Mouse (Mus musculus): ENCODE data around the gene Ptgfr. TPM values are rescaled to one million over a fixed set of nuclear protein-coding genes. Genes with fewer than 3 reads are reported as not detected.
A peak's percentile ranks its signal among the peaks of the same experiment; 100 is the strongest.

Gene Ptgfr
- total and polyA plus RNA-seq, 3 experiments = 3.3 to 7.8 (median 3.4) TPM

- no peak for TF ChIP-seq POLR2A (IDR thresholded peaks at IDR 0.05; ENCODE audit: insufficient read depth, low read depth, low read length)
- TF ChIP-seq CTCF (IDR thresholded peaks at IDR 0.05) = peak; percentile 72
- no peaks in the 10 kb centered on the region for H3K79me2 ChIP-seq (replicated peaks; ENCODE audit: control insufficient read depth, insufficient read depth, low read length)
- intact Hi-C loops (cut with DNase I) = loop anchor here (2.0 kb wide), 1 partner anchor 314 kb away; no protein-coding TSS in a partner anchor
- H3K36me3 ChIP-seq (ENCODE audit: control insufficient read depth, insufficient read depth, low read length) = no peaks in the 10 kb centered on the region
- H3K4me1 ChIP-seq (ENCODE audit: control insufficient read depth, insufficient read depth, low read length) = no peaks in the 10 kb centered on the region
- no peak overlapping the region for H3K4me3 ChIP-seq
- no peak overlapping the region for H3K9ac ChIP-seq (ENCODE audit: low read depth, low read length)
- no peaks in the 10 kb centered on the region for H3K27me3 ChIP-seq (ENCODE audit: control insufficient read depth, insufficient read depth, low read length)
- DNase-seq = no peak
- no peak overlapping the region for H3K27ac ChIP-seq
- 61% methylated on average over 4 of the region's 4 CpGs for WGBS
Measured at GRCm38 (mm10) chr3:151775089-151775488, 62.3 kb downstream of the Ptgfr start.

DNA sequence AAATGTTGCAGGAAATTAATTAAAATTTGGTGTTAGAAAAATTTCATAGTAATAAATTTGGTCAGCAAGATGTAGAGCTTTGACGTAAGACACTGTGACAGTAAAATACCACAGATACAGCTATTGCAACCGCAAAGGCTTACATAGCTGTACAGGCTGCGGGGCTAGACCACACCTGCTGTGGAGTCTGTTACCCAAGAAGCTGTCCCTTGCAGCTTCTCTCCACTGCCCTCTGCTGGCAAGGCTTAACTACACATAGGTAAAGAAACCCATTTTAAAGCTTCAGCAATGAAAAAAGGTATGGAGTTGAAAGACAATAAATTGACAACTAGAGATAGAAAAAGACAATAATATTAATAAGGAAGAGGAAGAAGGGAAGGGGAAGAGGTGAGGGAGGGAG, 66.4 kb downstream of the Ptgfr start:
- no peaks in the 10 kb centered on the region for H3K79me2 ChIP-seq (replicated peaks; ENCODE audit: control insufficient read depth, insufficient read depth, low read length)
- no peak overlapping the region for H3K4me3 ChIP-seq
- DNase-seq = peak in 1 of 2 experiments; percentile 28
- 57% methylated on average over 3 of the region's 3 CpGs for WGBS
- H3K4me1 ChIP-seq (ENCODE audit: control insufficient read depth, insufficient read depth, low read length) = no peaks in the 10 kb centered on the region
- no peaks in the 10 kb centered on the region for H3K36me3 ChIP-seq (ENCODE audit: control insufficient read depth, insufficient read depth, low read length)
- no peak overlapping the region for H3K9ac ChIP-seq (ENCODE audit: low read depth, low read length)
- no peak for TF ChIP-seq EP300 (IDR thresholded peaks at IDR 0.05; ENCODE audit: insufficient read depth, low read depth, low read length)
- TF ChIP-seq CTCF (IDR thresholded peaks at IDR 0.05) = peak; percentile 88
- no peak for TF ChIP-seq POLR2A (IDR thresholded peaks at IDR 0.05; ENCODE audit: insufficient read depth, low read depth, low read length)
- intact Hi-C loops (cut with DNase I) = loop anchor here (1.0 kb wide), 1 partner anchor 55 kb away; no protein-coding TSS in a partner anchor
- H3K27me3 ChIP-seq (ENCODE audit: control insufficient read depth, insufficient read depth, low read length) = no peaks in the 10 kb centered on the region
- no peak overlapping the region for H3K27ac ChIP-seq

DNA sequence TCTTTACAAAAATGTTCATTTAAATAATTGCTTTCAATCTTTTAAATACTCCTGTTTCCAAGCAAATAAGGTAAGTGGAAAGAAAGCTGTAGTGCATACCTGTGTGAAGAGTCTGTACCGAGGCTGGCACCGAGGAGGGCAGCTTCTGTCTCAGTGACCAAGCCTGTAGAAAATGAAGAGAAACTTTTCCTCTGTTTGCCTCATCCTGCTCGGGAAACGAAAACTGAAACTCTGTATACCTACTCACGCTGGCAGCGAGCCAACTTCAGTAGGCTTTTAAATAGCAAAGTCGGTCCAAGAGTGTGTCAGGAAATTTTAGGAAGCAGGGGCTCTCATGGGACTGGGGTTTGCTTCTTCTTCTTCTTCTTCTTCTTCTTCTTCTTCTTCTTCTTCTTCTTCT, 87.7 kb downstream of the Ptgfr start, which contains the start of gene Ifi44:
Ifi44 (minus strand) TSS at position 224 of the 400 bp plus-strand sequence.
- TF ChIP-seq EP300 (IDR thresholded peaks at IDR 0.05; ENCODE audit: insufficient read depth, low read depth, low read length) (no peak), POLR2A (IDR thresholded peaks at IDR 0.05; ENCODE audit: insufficient read depth, low read depth, low read length) (peak; percentile 41; the same call in 1 of the 2 replicates)
- intact Hi-C loops (cut with DNase I) = no loop called here
- Histone ChIP-seq H3K4me3 (peak within 1 kb of the TSS; percentile 17), H3K9ac (ENCODE audit: low read depth, low read length) (peak within 1 kb of the TSS; percentile 48; the same call in 1 of the 2 replicates), H3K27ac (no peak within 1 kb of the TSS), H3K79me2 (replicated peaks; ENCODE audit: control insufficient read depth, insufficient read depth, low read length) (no peaks in the 10 kb centered on the region), H3K4me1 (ENCODE audit: control insufficient read depth, insufficient read depth, low read length) (peaks cover 1% of the 10 kb centered on the region; the same call in 1 of the 2 replicates), H3K36me3 (ENCODE audit: control insufficient read depth, insufficient read depth, low read length) (no peaks in the 10 kb centered on the region), H3K27me3 (ENCODE audit: control insufficient read depth, insufficient read depth, low read length) (no peaks in the 10 kb centered on the region)
- peak; percentile 10 to 22 for DNase-seq
- 16% methylated on average over 7 of the region's 7 CpGs for WGBS

- Histone ChIP-seq H3K9ac (ENCODE audit: low read depth, low read length) (no peak overlapping the region), H3K79me2 (replicated peaks; ENCODE audit: control insufficient read depth, insufficient read depth, low read length) (no peaks in the 10 kb centered on the region), H3K4me3 (no peak overlapping the region), H3K4me1 (ENCODE audit: control insufficient read depth, insufficient read depth, low read length) (peaks cover 1% of the 10 kb centered on the region; the same call in 1 of the 2 replicates), H3K27ac (no peak overlapping the region), H3K27me3 (ENCODE audit: control insufficient read depth, insufficient read depth, low read length) (no peaks in the 10 kb centered on the region), H3K36me3 (ENCODE audit: control insufficient read depth, insufficient read depth, low read length) (no peaks in the 10 kb centered on the region)
- WGBS = 67% methylated on average over 1 of the region's 1 CpGs
- intact Hi-C loops (cut with DNase I) = no loop called here
- DNase-seq = no peak
- no peak for TF ChIP-seq POLR2A (IDR thresholded peaks at IDR 0.05; ENCODE audit: insufficient read depth, low read depth, low read length)
- no peak for TF ChIP-seq CTCF (IDR thresholded peaks at IDR 0.05)
- no peak for TF ChIP-seq EP300 (IDR thresholded peaks at IDR 0.05; ENCODE audit: insufficient read depth, low read depth, low read length)
Measured at GRCm38 (mm10) chr3:151748514-151748913, 88.9 kb downstream of the Ptgfr start.

Other genes with a start within 250 kb of the Ptgfr start
- gene Ifi44, start 87.7 kb downstream of the Ptgfr start, total RNA-seq (2021) = under 1 TPM; 0.81 to 0.82 TPM
- gene Ifi44, start 87.7 kb downstream of the Ptgfr start, polyA plus RNA-seq (2012; rRNA removed) = 2.6 and 5.9 TPM in 2 replicates
- not detected for gene Ifi44l, start 74.7 kb downstream of the Ptgfr start, total RNA-seq (2021)
- gene Ifi44l, start 74.7 kb downstream of the Ptgfr start, polyA plus RNA-seq (2012; rRNA removed) = not detected in 2 replicates

Measured in heart, adult 2 months (tissue).